Mouse (Mus musculus) spleen, postnatal 14 days (tissue): ENCODE measurements around the gene Olfr1306.

Experiments
- DNase-seq, 2 experiments: peaks; one replicate each; pipeline ENCODE4 v3.0.0; 2021 to 2022; ENCODE audit warnings: low spot score in 2 of 2

Gene Olfr1306

GRCm38 (mm10) chr2:111916171-111916570 lies at the start of gene Olfr1306:
Olfr1306 (minus strand) TSS chr2:111916271.
- no peak for DNase-seq

GRCm38 (mm10) chr2:111964844-111965243 lies 48.8 kb upstream of the Olfr1306 start, which contains the start of gene Olfr1308:
Olfr1308 (minus strand) TSS chr2:111964944.
- DNase-seq: no peak

GRCm38 (mm10) chr2:111949340-111949739 lies 33.3 kb upstream of the Olfr1306 start, which contains the start of gene Olfr1307:
Olfr1307 (minus strand) TSS chr2:111949440.
- DNase-seq: no peak

- DNase-seq: no peak
Observed at GRCm38 (mm10) chr2:111877049-111877448, 39.0 kb downstream of the Olfr1306 start, which contains the start of gene Olfr1305. Olfr1305 (minus strand) TSS chr2:111877149.
